Mouse (Mus musculus) forebrain, embryonic 11.5 days (tissue): ENCODE measurements at regions not wholly inside any gene's neighbourhood (a gene's known extent, or its start where the extent isn't known, plus 50 kb on each side); places are given as distances from the start of the nearest gene placed in this dataset.

Experiments
- ATAC-seq: fragments of 200-750 bp; cut with Nextera tagmentation; replicated peaks from 2 replicates; pipeline ENCODE4 v1.8.0; 2017; ENCODE audit warnings: moderate TSS enrichment; ENCODE audit not compliant: low FRiP score
- DNase-seq: peaks from one replicate; pipeline ENCODE4 v3.0.0-alpha.2; 2017; ENCODE audit warnings: low spot score
- H3K27ac ChIP-seq: fragments of 300-500 bp; sonication (generic); 2 replicates; pipeline ENCODE4 v1.5.1; 2014; ENCODE audit warnings: low read depth, low read length
- H3K27me3 ChIP-seq: fragments of 300-500 bp; sonication (generic); 2 replicates; pipeline ENCODE4 v1.6.1; 2014; ENCODE audit warnings: mild to moderate bottlenecking, low read length, mixed read lengths; ENCODE audit not compliant: control insufficient read depth, insufficient read depth
- H3K36me3 ChIP-seq: fragments of 300-500 bp; sonication (generic); 2 replicates; pipeline ENCODE4 v1.6.1; 2014; ENCODE audit warnings: mild to moderate bottlenecking, low read length, moderate library complexity, mixed read lengths; ENCODE audit not compliant: control insufficient read depth, insufficient read depth
- H3K4me1 ChIP-seq: fragments of 300-500 bp; sonication (generic); replicated peaks from 2 replicates; pipeline ENCODE4 v1.6.1; 2014; ENCODE audit warnings: low read length, mixed read lengths; ENCODE audit not compliant: control insufficient read depth, insufficient read depth
- H3K4me2 ChIP-seq: fragments of 300-500 bp; sonication (generic); 2 replicates; pipeline ENCODE4 v1.6.1; 2014; ENCODE audit warnings: low read depth, mild to moderate bottlenecking, low read length, moderate library complexity, mixed read lengths; ENCODE audit not compliant: severe bottlenecking
- H3K4me3 ChIP-seq: fragments of 300-500 bp; sonication (generic); 2 replicates; pipeline ENCODE4 v1.5.1; 2014; ENCODE audit warnings: low read depth, low read length
- H3K9ac ChIP-seq: fragments of 300-500 bp; sonication (generic); 2 replicates; pipeline ENCODE4 v1.6.1; 2014; ENCODE audit warnings: low read length
- H3K9me3 ChIP-seq: fragments of 300-500 bp; sonication (generic); 2 replicates; pipeline ENCODE4 v1.6.1; 2016; ENCODE audit warnings: low read length, mixed read lengths; ENCODE audit not compliant: control insufficient read depth
- WGBS: fragments of 180-500 bp; shearing (Covaris S2); extraction: QIAGEN DNeasy Blood & Tissue Kit; methylation state at CpG from one replicate; pipeline ENCODE4 v1.1.7; 2014; 5-methylcytosine and 5-hydroxymethylcytosine counted together

GRCm38 (mm10) chr8:103378545-103378944 is 593.1 kb upstream of the Cdh11 start:
- 56% methylated on average over 3 of the region's 3 CpGs for WGBS
- H3K4me3 ChIP-seq, result no peak overlapping the region
- H3K9me3 ChIP-seq, result no peaks in the 10 kb centered on the region
- H3K4me1 ChIP-seq, result no peaks in the 10 kb centered on the region
- H3K36me3 ChIP-seq, result no peaks in the 10 kb centered on the region
- no peak overlapping the region for H3K27ac ChIP-seq
- DNase-seq (no peak), ATAC-seq (no peak)
- H3K4me2 ChIP-seq, result no peak overlapping the region
- no peaks in the 10 kb centered on the region for H3K27me3 ChIP-seq
- no peak overlapping the region for H3K9ac ChIP-seq

GRCm38 (mm10) chr8:103381575-103381974 is 596.1 kb upstream of the Cdh11 start:
- ATAC-seq (no peak), DNase-seq (no peak)
- WGBS, result 92% methylated on average over 3 of the region's 3 CpGs
- H3K4me1 ChIP-seq, result no peaks in the 10 kb centered on the region
- H3K27me3 ChIP-seq, result no peaks in the 10 kb centered on the region
- no peaks in the 10 kb centered on the region for H3K9me3 ChIP-seq
- H3K27ac ChIP-seq, result no peak overlapping the region
- no peak overlapping the region for H3K4me2 ChIP-seq
- H3K9ac ChIP-seq, result no peak overlapping the region
- H3K36me3 ChIP-seq, result no peaks in the 10 kb centered on the region
- H3K4me3 ChIP-seq, result no peak overlapping the region

DNA sequence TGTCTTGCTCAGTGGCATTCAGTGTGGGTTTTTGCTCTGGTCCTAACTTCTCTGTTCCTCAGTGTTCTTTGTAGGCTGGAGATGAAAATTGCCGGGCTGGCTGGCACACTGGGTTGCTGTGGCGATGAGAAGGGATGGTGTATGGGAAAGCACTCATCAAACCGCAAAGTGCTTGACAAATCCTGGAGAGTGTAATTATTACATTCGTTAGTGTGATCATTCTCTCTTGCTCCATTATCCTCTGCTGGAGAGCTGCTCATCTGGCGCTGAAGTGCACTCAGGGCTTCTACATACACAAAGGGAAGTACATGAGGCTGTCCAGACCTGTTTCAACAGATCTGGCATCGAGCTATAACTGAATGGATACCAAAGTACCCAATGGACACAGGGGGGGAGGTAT is 605.9 kb upstream of the Cdh11 start:
- 75% methylated on average over 6 of the region's 6 CpGs for WGBS
- Histone ChIP-seq H3K4me2 (no peak overlapping the region), H3K4me3 (no peak overlapping the region), H3K9ac (no peak overlapping the region), H3K9me3 (no peaks in the 10 kb centered on the region), H3K36me3 (no peaks in the 10 kb centered on the region), H3K27ac (no peak overlapping the region), H3K4me1 (peaks cover 2% of the 10 kb centered on the region; the same call in 1 of the 2 replicates), H3K27me3 (no peaks in the 10 kb centered on the region)
- ATAC-seq (peak; percentile 44; the same call in 1 of the 2 replicates), DNase-seq (no peak)

- no peaks in the 10 kb centered on the region for H3K36me3 ChIP-seq
- H3K9ac ChIP-seq, result no peak overlapping the region; the same call in 1 of the 2 replicates
- H3K4me2 ChIP-seq, result no peak overlapping the region
- no peaks in the 10 kb centered on the region for H3K9me3 ChIP-seq
- peaks cover 2% of the 10 kb centered on the region; the same call in 1 of the 2 replicates for H3K4me1 ChIP-seq
- no peak overlapping the region for H3K27ac ChIP-seq
- 5% methylated on average over 4 of the region's 4 CpGs for WGBS
- ATAC-seq, result peak; percentile 51; the same call in 1 of the 2 replicates
- peak; percentile 53 for DNase-seq
- H3K4me3 ChIP-seq, result no peak overlapping the region
- no peaks in the 10 kb centered on the region for H3K27me3 ChIP-seq
These were observed 609.9 kb upstream of the Cdh11 start for GRCm38 (mm10) chr8:103395316-103395715.

GRCm38 (mm10) chr8:103398179-103398578 is 612.7 kb upstream of the Cdh11 start:
- Histone ChIP-seq H3K36me3 (no peaks in the 10 kb centered on the region), H3K4me3 (no peak overlapping the region), H3K27me3 (no peaks in the 10 kb centered on the region), H3K4me1 (peaks cover 2% of the 10 kb centered on the region; the same call in 1 of the 2 replicates), H3K9ac (no peak overlapping the region), H3K4me2 (no peak overlapping the region), H3K9me3 (no peaks in the 10 kb centered on the region), H3K27ac (no peak overlapping the region)
- no peak for DNase-seq
- WGBS, result 80% methylated on average over 3 of the region's 3 CpGs
- no peak for ATAC-seq

DNA sequence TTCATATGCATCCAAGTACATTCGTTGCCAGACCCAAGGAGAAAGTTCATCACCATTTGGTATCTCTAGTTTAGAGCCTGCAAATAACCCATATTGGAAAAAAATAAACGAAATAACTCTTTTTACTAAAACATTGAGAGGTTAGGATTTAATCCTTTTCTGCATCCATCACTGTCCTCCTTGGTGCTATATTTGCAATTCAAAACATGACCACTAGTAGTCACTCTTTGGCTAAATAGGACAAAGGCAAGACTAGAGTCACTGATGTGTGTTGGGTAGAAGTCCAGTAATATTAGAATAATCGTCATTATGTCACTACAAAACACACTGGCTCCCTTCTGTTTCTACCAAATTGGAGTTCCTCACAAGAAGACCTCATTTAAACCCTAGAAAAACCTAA is 614.0 kb upstream of the Cdh11 start:
- Histone ChIP-seq H3K4me1 (peaks cover 2% of the 10 kb centered on the region; the same call in 1 of the 2 replicates), H3K4me2 (no peak overlapping the region), H3K4me3 (no peak overlapping the region), H3K9ac (no peak overlapping the region), H3K27me3 (no peaks in the 10 kb centered on the region), H3K9me3 (no peaks in the 10 kb centered on the region), H3K36me3 (no peaks in the 10 kb centered on the region), H3K27ac (no peak overlapping the region)
- 90% methylated on average over 3 of the region's 3 CpGs for WGBS
- DNase-seq, result no peak
- no peak for ATAC-seq

DNA sequence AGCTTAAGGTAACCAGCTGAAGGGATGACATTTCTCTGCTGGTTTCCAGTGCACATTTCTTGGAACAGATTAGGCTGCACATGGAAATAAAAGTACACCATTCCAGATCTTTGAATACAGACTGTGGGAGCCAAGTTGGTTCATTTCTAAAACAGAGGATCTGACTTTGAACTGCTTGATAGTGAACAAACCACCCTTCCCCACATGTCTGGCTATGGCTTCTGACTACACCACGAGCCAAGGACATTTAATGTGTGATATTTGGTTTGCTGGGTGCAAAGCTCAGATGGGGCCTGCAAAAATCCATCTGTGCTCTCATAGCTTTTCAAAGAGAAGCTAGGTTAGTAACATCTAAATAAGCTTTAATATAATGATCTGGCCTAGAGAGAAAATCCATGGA is 614.7 kb upstream of the Cdh11 start:
- H3K36me3 ChIP-seq, result no peaks in the 10 kb centered on the region
- WGBS, result 81% methylated on average over 1 of the region's 1 CpGs

DNA sequence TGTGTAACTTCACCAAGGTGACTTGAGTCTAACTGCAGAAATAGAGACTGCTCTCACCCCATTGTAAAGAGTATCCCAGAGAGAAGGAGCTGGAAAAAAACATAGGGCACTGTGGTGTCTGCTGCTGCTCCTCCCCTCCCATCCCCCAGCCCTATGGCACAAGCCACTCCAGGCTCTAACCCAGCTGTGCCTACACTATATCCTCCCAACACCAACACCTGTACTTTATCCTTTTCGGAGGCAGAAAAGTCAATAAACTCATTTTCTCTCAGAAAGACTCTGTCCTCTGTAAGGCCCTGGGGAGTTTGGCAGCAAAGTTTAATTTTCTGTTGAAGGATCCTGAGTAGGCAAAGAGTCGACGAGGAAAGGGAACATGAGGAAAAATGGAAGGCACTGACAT is 617.3 kb upstream of the Cdh11 start:
- H3K36me3 ChIP-seq, result no peaks in the 10 kb centered on the region
- no peaks in the 10 kb centered on the region for H3K9me3 ChIP-seq
- no peaks in the 10 kb centered on the region for H3K27me3 ChIP-seq
- no peak overlapping the region for H3K4me2 ChIP-seq
- no peak for ATAC-seq
- no peak overlapping the region for H3K4me3 ChIP-seq
- DNase-seq, result no peak
- H3K27ac ChIP-seq, result no peak overlapping the region
- no peak overlapping the region for H3K9ac ChIP-seq
- no peaks in the 10 kb centered on the region for H3K4me1 ChIP-seq
- WGBS, result 86% methylated on average over 3 of the region's 3 CpGs

More for the DNA sequence above, 614.7 kb upstream of the Cdh11 start:
- no peak overlapping the region for H3K27ac ChIP-seq
- H3K9me3 ChIP-seq, result no peaks in the 10 kb centered on the region
- no peaks in the 10 kb centered on the region for H3K27me3 ChIP-seq
- H3K4me1 ChIP-seq, result peaks cover 2% of the 10 kb centered on the region; the same call in 1 of the 2 replicates
- ATAC-seq, result no peak
- no peak for DNase-seq
- no peak overlapping the region for H3K4me3 ChIP-seq
- H3K9ac ChIP-seq, result no peak overlapping the region
- no peak overlapping the region for H3K4me2 ChIP-seq

DNA sequence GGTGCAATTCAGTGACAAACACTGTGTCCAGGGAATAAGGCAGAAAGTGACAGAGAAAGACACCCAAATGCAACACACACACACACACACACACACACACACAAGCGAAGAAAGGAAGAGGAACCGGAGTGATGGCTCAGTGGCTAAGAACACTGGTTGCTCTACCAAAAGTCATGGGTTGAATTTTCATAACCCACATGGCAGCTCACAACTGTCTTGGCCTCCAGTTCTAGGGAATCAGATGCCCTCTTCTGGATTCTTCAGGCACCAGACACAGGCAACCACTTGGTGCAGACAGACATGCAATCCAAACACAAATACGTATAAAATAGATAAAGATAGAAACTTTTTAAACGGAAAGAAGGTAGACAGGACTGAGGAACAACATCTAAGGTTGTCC is 618.4 kb upstream of the Cdh11 start:
- 96% methylated on average over 4 of the region's 4 CpGs for WGBS
- DNase-seq (no peak), ATAC-seq (no peak)
- Histone ChIP-seq H3K9me3 (no peaks in the 10 kb centered on the region), H3K27ac (no peak overlapping the region), H3K27me3 (no peaks in the 10 kb centered on the region), H3K4me3 (no peak overlapping the region), H3K4me1 (no peaks in the 10 kb centered on the region), H3K9ac (no peak overlapping the region), H3K4me2 (no peak overlapping the region), H3K36me3 (no peaks in the 10 kb centered on the region)
